In genomic region chr9:58099836-58100565, GRCm38 (mm10) we compare ENCODE assay signal across 23 mouse cellular contexts. TPM values are rescaled to one million over a fixed set of nuclear protein-coding genes. Genes with fewer than 3 reads are reported as not detected.
DNase-seq lines count a peak whose midpoint lies in the region; ATAC-seq and TF ChIP-seq lines count a peak whose summit lies in the region.
"Had no signal": no experiment of that assay in that cellular context is flagged by ENCODE, and none has a peak within 500 bp of the region (broad histone marks: within the 10 kb centered on the region; RNA-seq: fewer than 3 reads in every experiment).

No protein-coding gene starts in this region.

- H3K4me3 ChIP-seq in heart, embryonic 11.5 days (ENCODE audit: low read depth, low read length) = no peak overlapping the region
- no peak overlapping the region for H3K4me3 ChIP-seq in forebrain, embryonic 16.5 days (replicated peaks; ENCODE audit: low read length)
- H3K4me3 ChIP-seq in hindbrain, embryonic 13.5 days = no peak overlapping the region
- H3K4me3 ChIP-seq: heart, embryonic 13.5 days; left cerebral cortex, adult 2 months; liver, embryonic 13.5 days; megakaryocyte, embryonic 14.5 days; stomach, embryonic 15.5 days had no signal

- 39% methylated on average over 5 of the region's 5 CpGs for WGBS in heart, embryonic 11.5 days (ENCODE audit: insufficient replicate concordance)
- WGBS in forebrain, embryonic 16.5 days = 76% methylated on average over 5 of the region's 5 CpGs
- WGBS in hindbrain, embryonic 13.5 days = 79% methylated on average over 5 of the region's 5 CpGs

- no peak overlapping the region for H3K27ac ChIP-seq in heart, embryonic 11.5 days (ENCODE audit: low read depth, low read length)
- no peak overlapping the region for H3K27ac ChIP-seq in forebrain, embryonic 16.5 days (ENCODE audit: low read length)
- H3K27ac ChIP-seq in hindbrain, embryonic 13.5 days = no peak overlapping the region
- H3K27ac ChIP-seq: heart, embryonic 13.5 days; kidney, postnatal 0 days; left cerebral cortex, adult 2 months; liver, embryonic 13.5 days; stomach, embryonic 15.5 days had no signal

- peaks cover 12% of the 10 kb centered on the region for H3K27me3 ChIP-seq in heart, embryonic 11.5 days (ENCODE audit: control insufficient read depth, insufficient read depth, low read length)
- no peaks in the 10 kb centered on the region for H3K27me3 ChIP-seq in forebrain, embryonic 16.5 days (replicated peaks; ENCODE audit: control insufficient read depth, insufficient read depth, low read length)
- peaks cover 11% of the 10 kb centered on the region; the same call in 1 of the 2 replicates for H3K27me3 ChIP-seq in hindbrain, embryonic 13.5 days
- H3K27me3 ChIP-seq: stomach, embryonic 15.5 days had no signal

- peaks cover 10% of the 10 kb centered on the region for H3K4me1 ChIP-seq in heart, embryonic 11.5 days (ENCODE audit: control insufficient read depth, insufficient read depth, low read length)
- H3K4me1 ChIP-seq in forebrain, embryonic 16.5 days (replicated peaks; ENCODE audit: control insufficient read depth, insufficient read depth, low read length) = peaks cover 52% of the 10 kb centered on the region
- H3K4me1 ChIP-seq in hindbrain, embryonic 13.5 days (replicated peaks) = peaks cover 40% of the 10 kb centered on the region
- H3K4me1 ChIP-seq: liver, embryonic 13.5 days; megakaryocyte, embryonic 14.5 days had no signal

- TF ChIP-seq POLR2A in brain, embryonic 14.5 days (IDR thresholded peaks at IDR 0.05; ENCODE audit: borderline replicate concordance, extremely low read depth, insufficient read depth, insufficient read length, poor library complexity, severe bottlenecking) = no peak

- no peaks in the 10 kb centered on the region for H3K36me3 ChIP-seq in heart, embryonic 11.5 days (ENCODE audit: control insufficient read depth, insufficient read depth, low read length)
- no peaks in the 10 kb centered on the region for H3K36me3 ChIP-seq in forebrain, embryonic 16.5 days (ENCODE audit: control insufficient read depth, insufficient read depth)
- no peaks in the 10 kb centered on the region for H3K36me3 ChIP-seq in hindbrain, embryonic 13.5 days
- H3K36me3 ChIP-seq: heart, embryonic 13.5 days; liver, embryonic 13.5 days; stomach, embryonic 15.5 days had no signal

- ATAC-seq in heart, embryonic 11.5 days (replicated peaks; ENCODE audit: insufficient number of reproducible peaks, low FRiP score, low TSS enrichment) = peak; percentile 39; the same call in 1 of the 2 replicates
- peak; percentile 32 for ATAC-seq in forebrain, embryonic 16.5 days
- no peak for ATAC-seq in hindbrain, embryonic 13.5 days (ENCODE audit: low FRiP score)
- ATAC-seq: CD4-positive, CD25-positive, alpha-beta regulatory T cell, adult 4 months; inflammation-experienced regulatory T-cells, adult 6 months had no signal

- no peak for TF ChIP-seq CTCF in brain, embryonic 14.5 days (IDR thresholded peaks at IDR 0.05; ENCODE audit: borderline replicate concordance, extremely low read depth, insufficient read depth, insufficient read length)

- H3K9me3 ChIP-seq in heart, embryonic 11.5 days (replicated peaks; ENCODE audit: control insufficient read depth, low read length) = no peaks in the 10 kb centered on the region
- no peaks in the 10 kb centered on the region for H3K9me3 ChIP-seq in forebrain, embryonic 16.5 days (ENCODE audit: control insufficient read depth, low read length)
- H3K9me3 ChIP-seq in hindbrain, embryonic 13.5 days = no peaks in the 10 kb centered on the region
- H3K9me3 ChIP-seq: heart, embryonic 13.5 days; liver, embryonic 13.5 days; megakaryocyte, embryonic 14.5 days; stomach, embryonic 15.5 days had no signal

- no peak for DNase-seq in heart, adult 18-20 months
- peak; percentile 69 for DNase-seq in 3T3-L1 (ENCODE audit: low read depth, low spot score)
- peak; percentile 89 for DNase-seq in brain, embryonic 14.5 days (ENCODE audit: low read depth)
- no peak for DNase-seq in cerebellum, postnatal 25 days
- DNase-seq in lung, adult 18-20 months = no peak
- DNase-seq: cerebellum, postnatal 14 days; gastrocnemius, postnatal 36 days; heart, postnatal 36 days; liver, embryonic 13.5 days; right cerebral cortex, adult 18-20 months; spleen, adult 18-20 months; thymus, postnatal 14 days had no signal

- no peak overlapping the region for H3K4me2 ChIP-seq in heart, embryonic 11.5 days
- no peak overlapping the region for H3K4me2 ChIP-seq in forebrain, embryonic 16.5 days (ENCODE audit: low read length)
- H3K4me2 ChIP-seq in hindbrain, embryonic 13.5 days = no peak overlapping the region
- H3K4me2 ChIP-seq: heart, embryonic 13.5 days; liver, embryonic 13.5 days; stomach, embryonic 15.5 days had no signal

- H3K9ac ChIP-seq in heart, embryonic 11.5 days (ENCODE audit: low read depth, low read length) = no peak overlapping the region
- H3K9ac ChIP-seq in forebrain, embryonic 16.5 days (replicated peaks; ENCODE audit: low read depth, low read length) = no peak overlapping the region
- H3K9ac ChIP-seq in hindbrain, embryonic 13.5 days = no peak overlapping the region
- H3K9ac ChIP-seq: heart, embryonic 13.5 days; liver, embryonic 13.5 days; stomach, embryonic 15.5 days had no signal

RNA-seq across cellular contexts. Expression of gene Ccdc33, which starts 18.6 kb away (rescaled TPM):
- polyA plus RNA-seq in heart, embryonic 11.5 days (2014; fragmentation: Nextera tagmentation; extraction: Ambion mirVana) = 0.37 TPM in 1 of 2 replicates, not detected in the other
- total RNA-seq in heart, adult 18-20 months (2021) = 1 to 10 TPM in 1 of 2 experiments, not detected in 1; 1.2 TPM
- polyA plus RNA-seq in brain, embryonic 14.5 days (2012; rRNA removed) = 0.89 and 1.2 TPM in 2 replicates
- 0.51 and 0.79 TPM in 2 replicates for polyA plus RNA-seq in forebrain, embryonic 16.5 days (2015; fragmentation: Nextera tagmentation; extraction: Ambion mirVana)
- 0.81 and 0.91 TPM in 2 replicates for polyA plus RNA-seq in hindbrain, embryonic 13.5 days (2015; fragmentation: Nextera tagmentation; extraction: Ambion mirVana)
- total RNA-seq: gastrocnemius, postnatal 36 days; heart, postnatal 36 days; MEL had no signal
- polyA plus RNA-seq: CD4-positive, CD25-positive, alpha-beta regulatory T cell, adult 4 months; inflammation-experienced regulatory T-cells, adult 6 months; liver, embryonic 13.5 days had no signal

RNA-seq across cellular contexts. Expression of gene Stra6, which starts 36.4 kb away (rescaled TPM):
- polyA plus RNA-seq in heart, embryonic 11.5 days (2014; fragmentation: Nextera tagmentation; extraction: Ambion mirVana) = 3.4 and 4.0 TPM in 2 replicates
- total RNA-seq in heart, adult 18-20 months (2021) = under 1 TPM; 0.30 to 0.44 TPM
- 14.2 and 18.6 TPM in 2 replicates for polyA plus RNA-seq in brain, embryonic 14.5 days (2012; rRNA removed)
- polyA plus RNA-seq in forebrain, embryonic 16.5 days (2015; fragmentation: Nextera tagmentation; extraction: Ambion mirVana) = 9.2 and 11.7 TPM in 2 replicates
- 19.1 and 20.1 TPM in 2 replicates for polyA plus RNA-seq in hindbrain, embryonic 13.5 days (2015; fragmentation: Nextera tagmentation; extraction: Ambion mirVana)
- total RNA-seq: MEL had no signal

Comparison
In these comparisons a context has a peak if more than half of its experiments do, and no peak if none do; other contexts are left out.
1. DNase-seq: peak in 3T3-L1 (single experiment) and brain, embryonic 14.5 days (single experiment); none in heart, adult 18-20 months (0 of 2), cerebellum, postnatal 25 days (0 of 2) and lung, adult 18-20 months (0 of 2).